Mouse (Mus musculus) kidney, postnatal 0 days (tissue): ENCODE results near the gene Olfr229. TPM values are rescaled to one million over a fixed set of nuclear protein-coding genes. Genes with fewer than 3 reads are reported as not detected.
"Not testable (repeated sequence)": the region's sequence is repeated elsewhere in the genome, so short reads cannot be mapped to it uniquely, and the experiment has no call there.

Source experiments
- ATAC-seq: fragments of 200-750 bp; cut with Nextera tagmentation; replicated peaks from 2 replicates; pipeline ENCODE4 v1.8.0; 2017; ENCODE audit warnings: low read depth, moderate number of reproducible peaks, moderate TSS enrichment, moderate library complexity; ENCODE audit not compliant: low FRiP score
- DNase-seq: peaks from one replicate; pipeline ENCODE4 v3.0.0-alpha.2; 2016; ENCODE audit warnings: low spot score
- H3K27ac ChIP-seq: fragments of 300-500 bp; sonication (generic); 2 replicates; pipeline ENCODE4 v1.5.1; 2014; ENCODE audit warnings: mild to moderate bottlenecking
- H3K27me3 ChIP-seq: fragments of 300-500 bp; sonication (generic); 2 replicates; pipeline ENCODE4 v1.6.1; 2014; ENCODE audit warnings: low read length, mixed read lengths; ENCODE audit not compliant: insufficient read depth
- H3K36me3 ChIP-seq: fragments of 300-500 bp; sonication (generic); 2 replicates; pipeline ENCODE4 v1.6.1; 2014; ENCODE audit warnings: low read length, mixed read lengths; ENCODE audit not compliant: insufficient read depth
- H3K4me1 ChIP-seq: fragments of 300-500 bp; sonication (generic); replicated peaks from 2 replicates; pipeline ENCODE4 v1.6.1; 2014; ENCODE audit warnings: antibody characterized with exemption, low read length, mixed read lengths; ENCODE audit not compliant: insufficient read depth
- H3K4me2 ChIP-seq: fragments of 300-500 bp; sonication (generic); 2 replicates; pipeline ENCODE4 v1.6.1; 2014; ENCODE audit warnings: mild to moderate bottlenecking, low read length, moderate library complexity, mixed read lengths
- H3K4me3 ChIP-seq: fragments of 300-500 bp; sonication (generic); replicated peaks from 2 replicates; pipeline ENCODE4 v1.5.1; 2014; ENCODE audit warnings: low read depth, low read length
- H3K9ac ChIP-seq: fragments of 300-500 bp; sonication (generic); 2 replicates; pipeline ENCODE4 v1.6.1; 2014; ENCODE audit warnings: low read depth, low read length
- H3K9me3 ChIP-seq: fragments of 300-500 bp; sonication (generic); replicated peaks from 2 replicates; pipeline ENCODE4 v1.6.1; 2016; ENCODE audit warnings: low read length, inconsistent platforms, mixed read lengths
- CTCF ChIP-seq: IDR thresholded peaks from 2 replicates; pipeline ENCODE4 v1.5.1; 2016; ENCODE audit warnings: antibody characterized with exemption, low read depth, mild to moderate bottlenecking, moderate library complexity
- WGBS: fragments of 180-500 bp; shearing (Covaris S2); extraction: QIAGEN DNeasy Blood & Tissue Kit; methylation state at CpG from one replicate; pipeline ENCODE4 v1.1.7; 2014; 5-methylcytosine and 5-hydroxymethylcytosine counted together
- polyA plus RNA-seq: library from polyadenylated mRNA; unstranded; fragments of >200 nt; fragmentation: Nextera tagmentation; extraction: Ambion mirVana; gene quantifications from 2 replicates; pipeline ENCODE4 v1.2.1, GENCODE M21; 2015

Gene Olfr229
- not detected in 2 replicates for polyA plus RNA-seq

- H3K36me3 ChIP-seq = no peaks in the 10 kb centered on the region
- H3K9ac ChIP-seq = no peak within 1 kb of the TSS
- H3K9me3 ChIP-seq = no peaks in the 10 kb centered on the region
- H3K4me3 ChIP-seq = no peak within 1 kb of the TSS
- H3K4me2 ChIP-seq = no peak within 1 kb of the TSS
- DNase-seq (no peak), ATAC-seq (no peak)
- no peak for TF ChIP-seq CTCF
- no peaks in the 10 kb centered on the region for H3K4me1 ChIP-seq
- 70% methylated on average over 2 of the region's 2 CpGs for WGBS
- no peak within 1 kb of the TSS for H3K27ac ChIP-seq
- H3K27me3 ChIP-seq = no peaks in the 10 kb centered on the region
Measured at GRCm38 (mm10) chr9:39907036-39907435, at the start of gene Olfr229. Olfr229 (plus strand) TSS chr9:39907336.

- no peaks in the 10 kb centered on the region for H3K27me3 ChIP-seq
- no peak within 1 kb of the TSS for H3K27ac ChIP-seq
- no peak within 1 kb of the TSS for H3K4me2 ChIP-seq
- no peak for TF ChIP-seq CTCF
- H3K4me3 ChIP-seq = no peak within 1 kb of the TSS
- H3K9ac ChIP-seq = no peak within 1 kb of the TSS
- H3K9me3 ChIP-seq = no peaks in the 10 kb centered on the region
- 73% methylated on average over 2 of the region's 2 CpGs for whole genome bisulfite sequencing
- ATAC-seq (no peak), DNase-seq (no peak)
- no peaks in the 10 kb centered on the region for H3K36me3 ChIP-seq
- H3K4me1 ChIP-seq = no peaks in the 10 kb centered on the region
Measured at GRCm38 (mm10) chr9:39866122-39866521, 41.0 kb upstream of the Olfr229 start, which contains the start of gene Olfr972. Olfr972 (plus strand) TSS chr9:39866422.

GRCm38 (mm10) chr9:39871986-39872385 is 35.1 kb upstream of the Olfr229 start:
- H3K4me1 ChIP-seq, H3K27ac ChIP-seq, H3K4me3 ChIP-seq, H3K36me3 ChIP-seq, H3K27me3 ChIP-seq, H3K9ac ChIP-seq, H3K4me2 ChIP-seq, H3K9me3 ChIP-seq, ATAC-seq, DNase-seq: not testable (repeated sequence)
- WGBS = 87% methylated on average over 1 of the region's 1 CpGs

- H3K9ac ChIP-seq, H3K4me1 ChIP-seq, H3K36me3 ChIP-seq, H3K4me2 ChIP-seq, H3K4me3 ChIP-seq, ATAC-seq, H3K27ac ChIP-seq, H3K9me3 ChIP-seq, H3K27me3 ChIP-seq, DNase-seq: not testable (repeated sequence)
- WGBS = no CpG with 5 or more reads among the region's 4 CpGs
Measured at GRCm38 (mm10) chr9:39877541-39878396, 29.4 kb upstream of the Olfr229 start.

- no peak for DNase-seq
- WGBS = 80% methylated on average over 6 of the region's 6 CpGs
- no peak for ATAC-seq
Measured at GRCm38 (mm10) chr9:39905106-39905505, 2.0 kb upstream of the Olfr229 start.

GRCm38 (mm10) chr9:39909939-39910338 is 2.8 kb downstream of the Olfr229 start:
- H3K36me3 ChIP-seq = no peaks in the 10 kb centered on the region
- no peak overlapping the region for H3K9ac ChIP-seq
- ATAC-seq = no peak
- whole genome bisulfite sequencing = 83% methylated on average over 3 of the region's 3 CpGs
- H3K9me3 ChIP-seq = no peaks in the 10 kb centered on the region
- no peak for TF ChIP-seq CTCF
- no peaks in the 10 kb centered on the region for H3K27me3 ChIP-seq
- H3K4me2 ChIP-seq = no peak overlapping the region
- no peak overlapping the region for H3K4me3 ChIP-seq
- no peak overlapping the region for H3K27ac ChIP-seq
- no peaks in the 10 kb centered on the region for H3K4me1 ChIP-seq
- DNase-seq = no peak

More at GRCm38 (mm10) chr9:39905106-39905505, 2.0 kb upstream of the Olfr229 start:
- Histone ChIP-seq H3K27me3 (no peaks in the 10 kb centered on the region), H3K4me2 (no peak overlapping the region), H3K9ac (no peak overlapping the region), H3K9me3 (no peaks in the 10 kb centered on the region), H3K4me1 (no peaks in the 10 kb centered on the region), H3K36me3 (no peaks in the 10 kb centered on the region), H3K27ac (no peak overlapping the region), H3K4me3 (no peak overlapping the region)
- TF ChIP-seq CTCF = no peak

- H3K4me2 ChIP-seq, H3K9ac ChIP-seq, H3K27me3 ChIP-seq, DNase-seq, H3K4me1 ChIP-seq, H3K4me3 ChIP-seq, H3K9me3 ChIP-seq, ATAC-seq, H3K36me3 ChIP-seq, H3K27ac ChIP-seq: not testable (repeated sequence)
- WGBS = no CpG with 5 or more reads among the region's 4 CpGs
Measured at GRCm38 (mm10) chr9:39927975-39928836, 21.1 kb downstream of the Olfr229 start.

GRCm38 (mm10) chr9:39928837-39929236 is 21.7 kb downstream of the Olfr229 start:
- WGBS = 64% methylated on average over 1 of the region's 1 CpGs
- ATAC-seq, H3K36me3 ChIP-seq: not testable (repeated sequence)

More at GRCm38 (mm10) chr9:39928837-39929236, 21.7 kb downstream of the Olfr229 start:
- not testable (repeated sequence) for H3K4me1 ChIP-seq, H3K9ac ChIP-seq, H3K4me3 ChIP-seq, H3K27ac ChIP-seq, DNase-seq, H3K9me3 ChIP-seq, H3K27me3 ChIP-seq, H3K4me2 ChIP-seq
